Mouse (Mus musculus): ENCODE results near the gene Ascc3. TPM values are rescaled to one million over a fixed set of nuclear protein-coding genes. Genes with fewer than 3 reads are reported as not detected.
A peak's percentile ranks its signal among the peaks of the same experiment; 100 is the strongest.

The Ascc3 gene
- polyA plus RNA-seq, 1 experiment: 6.2 TPM

GRCm38 (mm10) chr10:50826829-50827228 lies 234.4 kb downstream of the Ascc3 start:
- Histone ChIP-seq H3K4me3 (ENCODE audit: insufficient read depth, low read depth, low read length) (no peak overlapping the region), H3K4me1 (ENCODE audit: control insufficient read depth, insufficient read depth, insufficient read length, low read length) (no peaks in the 10 kb centered on the region), H3K27ac (replicated peaks; ENCODE audit: low read depth, low read length) (no peak overlapping the region)

- Histone ChIP-seq H3K27ac (replicated peaks; ENCODE audit: low read depth, low read length) (no peak overlapping the region), H3K4me1 (ENCODE audit: control insufficient read depth, insufficient read depth, insufficient read length, low read length) (no peaks in the 10 kb centered on the region), H3K4me3 (ENCODE audit: insufficient read depth, low read depth, low read length) (no peak overlapping the region)
Observed at GRCm38 (mm10) chr10:50834533-50834932, 242.1 kb downstream of the Ascc3 start.

GRCm38 (mm10) chr10:50843363-50843762 lies 250.9 kb downstream of the Ascc3 start:
- H3K4me3 ChIP-seq (ENCODE audit: insufficient read depth, low read depth, low read length): no peak overlapping the region

DNA sequence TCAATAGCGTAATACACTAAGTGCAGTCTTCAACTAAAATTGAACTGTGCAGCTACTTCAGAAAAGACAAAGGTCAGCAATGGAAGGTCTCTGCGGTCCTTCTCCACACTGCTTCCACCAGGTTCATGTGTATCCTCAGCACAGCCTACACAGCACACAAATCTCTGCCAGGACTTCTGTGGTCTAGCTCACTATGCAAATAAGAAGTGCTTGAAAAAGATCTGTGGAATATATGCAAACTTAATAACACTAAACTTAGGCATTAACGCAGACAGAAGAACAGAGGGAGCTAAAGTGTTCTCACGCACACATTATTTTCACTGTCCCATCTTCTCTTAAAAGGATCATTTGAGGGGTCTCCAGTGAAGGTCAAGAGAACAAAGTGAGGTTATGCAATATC lies 275.7 kb downstream of the Ascc3 start:
- H3K27ac ChIP-seq (replicated peaks; ENCODE audit: low read depth, low read length): no peak overlapping the region
- H3K4me1 ChIP-seq (ENCODE audit: control insufficient read depth, insufficient read depth, insufficient read length, low read length): no peaks in the 10 kb centered on the region
- no peak overlapping the region for H3K4me3 ChIP-seq (ENCODE audit: insufficient read depth, low read depth, low read length)

More at GRCm38 (mm10) chr10:50843363-50843762, 250.9 kb downstream of the Ascc3 start:
- H3K4me1 ChIP-seq (ENCODE audit: control insufficient read depth, insufficient read depth, insufficient read length, low read length): no peaks in the 10 kb centered on the region
- H3K27ac ChIP-seq (replicated peaks; ENCODE audit: low read depth, low read length): no peak overlapping the region

DNA sequence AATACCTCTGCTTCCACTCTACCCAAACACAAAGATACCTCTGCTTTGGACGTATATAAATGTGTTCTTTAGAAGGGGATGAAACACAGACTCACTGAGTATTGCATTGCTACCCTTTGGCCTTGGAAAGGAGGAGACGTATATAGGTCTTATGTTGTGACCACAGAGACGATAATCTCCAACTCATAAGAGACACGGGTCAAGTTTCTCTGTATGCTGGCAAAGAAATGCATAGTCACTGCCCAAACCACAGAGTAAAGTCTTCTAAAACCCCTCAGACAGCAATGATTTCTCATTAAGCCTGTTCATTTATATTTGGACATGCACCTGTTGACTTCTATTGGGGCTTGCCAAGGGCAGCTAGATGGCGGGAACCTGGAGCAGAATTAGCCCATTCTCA lies 284.5 kb downstream of the Ascc3 start:
- H3K4me1 ChIP-seq (ENCODE audit: control insufficient read depth, insufficient read depth, insufficient read length, low read length): no peaks in the 10 kb centered on the region
- no peak overlapping the region for H3K27ac ChIP-seq (replicated peaks; ENCODE audit: low read depth, low read length)
- H3K4me3 ChIP-seq (ENCODE audit: insufficient read depth, low read depth, low read length): no peak overlapping the region

DNA sequence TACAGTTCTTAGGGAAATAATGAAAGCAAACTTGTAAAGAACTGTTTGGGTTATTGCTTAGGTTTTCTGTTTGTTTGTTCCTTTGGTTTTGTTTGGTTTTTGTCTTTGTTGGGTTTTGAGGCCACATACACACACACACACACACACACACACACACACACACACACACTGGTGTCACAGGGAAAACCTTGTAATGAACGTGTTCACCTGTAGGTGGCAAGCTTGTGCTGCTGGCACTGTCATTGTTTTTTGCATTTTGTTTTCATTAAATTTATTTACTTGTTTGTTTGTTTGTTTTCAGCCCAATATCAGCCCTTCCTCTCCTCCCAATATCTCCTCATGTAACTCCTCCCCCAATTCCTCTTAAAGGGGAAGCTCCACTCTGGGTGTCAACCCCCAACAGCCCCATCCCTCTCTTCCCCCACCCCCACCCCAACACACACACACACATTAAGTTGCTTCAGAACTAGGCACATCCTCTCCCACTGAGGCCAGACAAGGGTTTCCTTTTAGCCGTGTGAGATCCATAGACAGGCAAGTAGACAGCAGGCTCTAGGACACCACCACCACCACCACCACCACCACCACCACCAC lies 289.1 kb downstream of the Ascc3 start:
- Histone ChIP-seq H3K4me1 (ENCODE audit: control insufficient read depth, insufficient read depth, insufficient read length, low read length) (no peaks in the 10 kb centered on the region), H3K4me3 (ENCODE audit: insufficient read depth, low read depth, low read length) (no peak overlapping the region), H3K27ac (replicated peaks; ENCODE audit: low read depth, low read length) (no peak overlapping the region)

- H3K4me1 ChIP-seq (ENCODE audit: control insufficient read depth, insufficient read depth, insufficient read length, low read length): no peaks in the 10 kb centered on the region
- H3K27ac ChIP-seq (replicated peaks; ENCODE audit: low read depth, low read length): no peak overlapping the region
- H3K4me3 ChIP-seq (ENCODE audit: insufficient read depth, low read depth, low read length): no peak overlapping the region
Observed at GRCm38 (mm10) chr10:50882366-50882765, 289.9 kb downstream of the Ascc3 start.

DNA sequence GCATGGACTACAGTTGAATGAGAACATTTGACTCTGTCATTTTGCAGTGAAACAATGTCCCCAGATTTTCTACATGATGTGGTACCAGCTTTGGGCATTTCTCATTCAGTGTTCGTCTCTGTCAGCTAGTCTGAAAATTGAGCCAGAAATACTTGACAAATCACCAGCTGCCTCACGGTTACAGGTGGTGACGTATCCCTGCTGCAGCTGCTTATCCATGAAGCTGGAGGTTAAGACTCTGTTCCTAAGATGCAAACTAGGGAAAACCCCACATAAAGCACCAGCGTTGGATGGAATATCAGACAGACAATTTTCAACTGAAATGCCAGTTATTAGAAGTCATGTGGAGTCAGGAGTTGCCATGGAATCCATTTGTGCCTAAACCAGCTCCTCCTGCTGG lies 293.8 kb downstream of the Ascc3 start:
- Histone ChIP-seq H3K4me3 (ENCODE audit: insufficient read depth, low read depth, low read length) (no peak overlapping the region), H3K27ac (replicated peaks; ENCODE audit: low read depth, low read length) (no peak overlapping the region), H3K4me1 (ENCODE audit: control insufficient read depth, insufficient read depth, insufficient read length, low read length) (no peaks in the 10 kb centered on the region)

GRCm38 (mm10) chr10:50890621-50891020 lies 298.2 kb downstream of the Ascc3 start:
- no peak overlapping the region for H3K27ac ChIP-seq (replicated peaks; ENCODE audit: low read depth, low read length)
- H3K4me3 ChIP-seq (ENCODE audit: insufficient read depth, low read depth, low read length): no peak overlapping the region
- H3K4me1 ChIP-seq (ENCODE audit: control insufficient read depth, insufficient read depth, insufficient read length, low read length): 0 out of 2 replicates have a peak, but pooled peaks cover 3% of the 10 kb centered on the region

- Histone ChIP-seq H3K4me3 (ENCODE audit: insufficient read depth, low read depth, low read length) (no peak overlapping the region), H3K4me1 (ENCODE audit: control insufficient read depth, insufficient read depth, insufficient read length, low read length) (0 out of 2 replicates have a peak, but pooled peaks cover 3% of the 10 kb centered on the region), H3K27ac (replicated peaks; ENCODE audit: low read depth, low read length) (no peak overlapping the region)
Observed at GRCm38 (mm10) chr10:50891876-50892711, 299.6 kb downstream of the Ascc3 start.

DNA sequence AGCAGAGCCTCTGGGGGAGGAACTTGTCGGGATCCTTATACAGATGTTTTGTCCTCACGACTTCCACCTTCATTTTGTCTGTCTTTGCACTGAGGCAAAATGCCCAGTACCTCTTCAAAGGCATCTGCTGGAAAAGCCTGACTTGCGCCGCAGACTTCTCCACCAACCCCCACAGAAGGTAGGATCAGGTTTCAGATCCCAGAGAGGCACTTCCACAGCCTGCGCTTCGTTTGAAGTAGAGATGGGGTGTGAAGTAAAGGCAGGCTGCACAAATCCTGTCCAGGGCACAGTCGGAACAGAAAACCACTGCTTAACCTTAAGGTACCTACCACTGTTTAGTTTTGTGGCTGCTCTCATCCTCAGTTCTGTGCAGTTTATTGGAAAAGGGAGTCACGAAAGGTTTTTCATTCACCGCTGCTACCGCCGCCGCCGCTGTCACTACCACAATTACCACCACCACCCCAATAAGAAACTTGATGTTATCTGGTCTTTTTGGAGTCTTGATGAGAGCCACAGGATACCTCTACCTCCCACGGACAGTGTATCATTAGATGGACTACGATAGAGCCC lies 300.4 kb downstream of the Ascc3 start:
- Histone ChIP-seq H3K27ac (replicated peaks; ENCODE audit: low read depth, low read length) (no peak overlapping the region), H3K4me3 (ENCODE audit: insufficient read depth, low read depth, low read length) (no peak overlapping the region), H3K4me1 (ENCODE audit: control insufficient read depth, insufficient read depth, insufficient read length, low read length) (0 out of 2 replicates have a peak, but pooled peaks cover 3% of the 10 kb centered on the region)

- Histone ChIP-seq H3K4me1 (ENCODE audit: control insufficient read depth, insufficient read depth, insufficient read length, low read length) (0 out of 2 replicates have a peak, but pooled peaks cover 3% of the 10 kb centered on the region), H3K27ac (replicated peaks; ENCODE audit: low read depth, low read length) (no peak overlapping the region), H3K4me3 (ENCODE audit: insufficient read depth, low read depth, low read length) (no peak overlapping the region)
Observed at GRCm38 (mm10) chr10:50893546-50893945, 301.1 kb downstream of the Ascc3 start.

GRCm38 (mm10) chr10:50894170-50894991 lies 301.9 kb downstream of the Ascc3 start, which contains the start of gene Sim1:
TSS of gene Sim1 (plus strand) at chr10:50894754.
- no peak within 1 kb of the TSS for H3K27ac ChIP-seq (replicated peaks; ENCODE audit: low read depth, low read length)
- H3K4me3 ChIP-seq (ENCODE audit: insufficient read depth, low read depth, low read length): peak within 1 kb of the TSS; percentile 51
- H3K4me1 ChIP-seq (ENCODE audit: control insufficient read depth, insufficient read depth, insufficient read length, low read length): 0 out of 2 replicates have a peak, but pooled peaks cover 3% of the 10 kb centered on the region

DNA sequence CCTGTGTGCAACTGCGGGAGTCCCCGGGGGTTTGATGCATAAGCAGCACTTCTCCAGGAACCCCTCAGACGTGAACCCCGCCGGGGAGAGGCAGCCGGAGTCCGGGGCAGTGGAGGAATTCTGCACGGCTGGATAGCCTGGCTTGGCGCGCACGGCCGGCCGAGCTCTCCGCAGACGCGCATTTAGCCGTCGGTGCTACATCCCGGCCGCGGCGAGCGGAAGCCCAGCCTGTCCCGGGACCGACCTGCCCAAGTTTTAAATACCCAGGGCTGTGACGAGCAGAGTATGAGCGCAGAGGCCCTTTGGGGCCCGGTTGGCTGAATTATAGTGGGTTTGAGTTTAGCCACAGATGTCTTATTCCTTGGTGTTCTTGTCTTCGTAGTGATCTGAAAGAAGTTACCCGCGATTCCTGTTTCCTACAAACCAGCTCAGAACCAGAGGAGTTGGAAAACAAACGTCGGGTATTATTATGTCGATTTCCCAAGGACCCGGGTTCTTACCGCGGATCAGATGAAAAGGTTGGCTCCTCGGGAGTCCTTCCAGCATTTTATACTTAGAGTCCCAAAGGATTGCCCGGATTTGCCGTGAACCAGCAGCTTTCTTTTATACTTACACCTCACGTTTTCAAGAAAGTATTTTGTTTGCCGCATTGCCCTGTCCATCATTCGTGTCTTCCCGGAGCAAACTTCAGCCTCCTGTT lies 302.8 kb downstream of the Ascc3 start:
- Histone ChIP-seq H3K4me3 (ENCODE audit: insufficient read depth, low read depth, low read length) (peak overlapping the region; percentile 51; the same call in 1 of the 2 replicates), H3K27ac (replicated peaks; ENCODE audit: low read depth, low read length) (no peak overlapping the region), H3K4me1 (ENCODE audit: control insufficient read depth, insufficient read depth, insufficient read length, low read length) (0 out of 2 replicates have a peak, but pooled peaks cover 3% of the 10 kb centered on the region)
